Mouse (Mus musculus): ENCODE data around the gene Nceh1. TPM values are rescaled to one million over a fixed set of nuclear protein-coding genes. Genes with fewer than 3 reads are reported as not detected.

Nceh1 gene
- total RNA-seq (2023) = 14.2 TPM

DNA sequence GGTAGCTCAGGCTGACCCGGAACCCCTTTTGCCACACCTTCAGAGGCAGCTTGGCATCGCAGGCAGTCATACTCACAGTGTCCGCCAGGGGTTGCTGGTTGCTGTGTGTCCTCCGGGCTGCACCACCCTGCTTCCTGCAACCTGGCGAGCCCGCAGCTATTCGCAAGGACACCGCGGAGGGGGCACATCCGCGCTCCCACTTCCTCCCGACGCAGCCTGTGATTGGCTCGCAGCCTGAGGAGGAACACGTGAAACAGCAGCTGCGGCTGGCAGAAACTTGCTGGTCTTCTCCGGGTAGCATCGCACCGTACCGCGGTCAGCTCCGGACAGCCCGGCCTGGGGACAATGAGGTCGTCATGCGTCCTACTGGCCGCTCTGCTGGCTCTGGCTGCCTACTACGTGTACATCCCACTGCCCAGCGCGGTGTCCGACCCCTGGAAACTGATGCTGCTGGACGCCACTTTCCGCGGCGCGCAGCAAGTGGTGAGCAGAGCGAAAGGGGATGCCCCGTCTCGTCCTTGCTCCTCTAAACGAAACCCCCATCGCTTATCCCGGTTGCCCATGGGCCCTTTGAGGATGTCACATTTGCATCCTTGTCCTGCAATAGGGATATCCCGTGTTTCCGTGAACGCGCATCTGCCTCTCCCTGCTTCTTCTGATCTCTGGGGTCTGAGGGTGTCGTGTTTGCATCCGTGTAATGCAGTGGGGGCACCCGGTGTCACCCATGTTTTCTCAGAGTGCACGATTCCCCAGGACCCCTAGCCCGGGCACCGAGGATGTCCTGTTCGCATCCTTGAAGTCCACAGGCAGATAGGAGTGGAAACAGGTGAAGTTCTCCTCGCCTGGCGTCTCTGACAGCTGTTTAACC lies at the start of gene Nceh1:
TSS of gene Nceh1 (plus strand) at position 233 of the 868 bp plus-strand sequence.

DNA sequence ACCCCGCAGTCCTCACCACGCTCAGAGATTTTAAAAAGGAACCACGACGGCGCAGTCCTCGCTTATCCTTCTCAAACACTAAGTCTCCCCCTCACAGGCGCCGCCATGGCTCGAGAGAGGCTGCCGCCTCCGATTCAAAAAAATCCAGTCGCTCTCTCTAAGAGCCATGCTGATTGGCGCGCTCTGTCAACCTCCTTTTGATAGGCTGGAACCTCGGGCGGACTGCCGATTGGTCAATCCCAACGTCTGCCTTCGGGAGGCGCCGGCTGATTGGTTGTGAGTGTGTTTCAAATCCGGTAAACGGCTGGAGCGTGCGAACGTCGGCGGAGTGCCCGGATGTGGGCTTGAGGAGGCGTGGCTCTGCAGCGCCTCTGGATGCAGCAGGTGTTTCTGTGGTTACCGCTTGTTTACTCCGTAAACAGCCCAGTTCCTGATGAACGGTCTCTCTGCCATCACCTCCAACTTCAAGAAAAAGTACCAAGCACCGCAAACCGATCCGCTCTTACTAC lies 29.0 kb upstream of the Nceh1 start, which contains the start of gene Ect2:
TSS of gene Ect2 (minus strand) at position 178 of the 509 bp plus-strand sequence.

DNA sequence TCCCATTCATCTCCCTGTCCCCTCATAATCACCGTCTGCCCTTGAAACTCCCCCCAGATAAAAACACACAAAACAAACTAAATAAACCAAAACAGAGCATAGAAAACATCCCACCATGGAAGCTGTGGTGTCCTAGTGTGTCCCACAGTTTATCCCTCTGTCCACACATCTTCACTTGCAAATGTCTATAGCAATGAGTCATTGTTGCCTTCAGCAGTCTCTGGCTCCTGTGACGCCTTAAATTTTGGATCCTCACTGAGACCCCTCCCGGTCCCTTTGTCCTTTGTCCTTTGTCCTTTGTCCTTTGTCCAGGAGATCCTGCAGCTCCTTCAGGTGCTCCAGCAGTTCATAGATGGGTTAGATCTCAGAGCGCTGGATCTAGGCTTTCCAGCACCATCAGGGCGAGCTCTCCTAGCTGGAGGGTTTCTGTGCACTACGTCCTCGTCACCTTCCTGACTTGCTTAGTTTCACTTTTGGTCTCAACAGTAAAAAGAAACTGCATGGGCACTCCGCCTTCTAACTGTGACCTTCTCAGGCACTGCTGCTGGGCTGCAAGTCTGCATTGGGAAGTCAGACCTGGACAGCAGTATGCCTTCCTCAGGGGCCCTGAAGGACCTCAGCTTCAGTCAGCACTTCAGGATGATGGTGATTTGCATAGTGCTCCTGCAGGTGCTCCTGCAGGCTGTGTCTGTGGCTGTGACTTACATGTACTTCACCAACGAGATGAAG lies 134.0 kb downstream of the Nceh1 start, which contains the start of gene Tnfsf10:
TSS of gene Tnfsf10 (plus strand) at position 470 of the 729 bp plus-strand sequence.

Other genes starting within 250 kb of the Nceh1 start
- gene Ect2, start 29.1 kb upstream of the Nceh1 start, total RNA-seq (2023) = 2.7 TPM
- gene Tnfsf10, start 134.1 kb downstream of the Nceh1 start, total RNA-seq (2023) = 7.0 TPM
- not detected for gene Ghsr, start 188.4 kb downstream of the Nceh1 start, total RNA-seq (2023)

Measured in CD4-positive naive resting alpha-beta T cell, adult 76 days (primary cell).